Mouse (Mus musculus): Measurements from ENCODE around the gene Gm8773.

Gm8773 gene

GRCm38 (mm10) chr5:5573749-5574317, at the start of gene Gm8773:
Gene Gm8773, plus strand, starts transcription at chr5:5573799.
- in situ Hi-C loops (cut with MboI; ENCODE audit: low sequenced_read_pairs), result no loop called here

- in situ Hi-C loops (cut with MboI; ENCODE audit: low sequenced_read_pairs), result no loop called here
These were observed 39.8 kb upstream of the Gm8773 start for GRCm38 (mm10) chr5:5533656-5534420.

- in situ Hi-C loops (cut with MboI; ENCODE audit: low sequenced_read_pairs), result no loop called here
These were observed 37.5 kb upstream of the Gm8773 start for GRCm38 (mm10) chr5:5536131-5536530.

DNA sequence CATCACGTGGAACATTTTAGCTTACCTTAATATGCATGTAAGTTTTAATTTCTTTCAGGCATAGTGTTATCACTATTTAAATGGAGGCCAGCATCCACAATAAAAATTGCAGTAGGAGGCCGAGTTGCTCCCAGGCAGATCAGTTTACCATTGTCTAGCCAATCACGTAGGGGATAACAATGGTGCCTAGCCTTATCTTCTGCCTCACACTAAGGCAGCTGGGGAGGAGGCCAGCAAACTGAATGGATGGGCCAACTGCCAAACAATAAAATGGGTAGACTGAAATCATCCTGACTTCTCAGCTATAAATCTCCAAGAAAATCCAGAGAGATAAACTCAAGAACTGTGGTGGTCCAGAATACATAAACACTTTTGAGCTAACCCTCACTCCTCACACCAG, 33.8 kb upstream of the Gm8773 start:
- in situ Hi-C loops (cut with MboI; ENCODE audit: low sequenced_read_pairs), result no loop called here

DNA sequence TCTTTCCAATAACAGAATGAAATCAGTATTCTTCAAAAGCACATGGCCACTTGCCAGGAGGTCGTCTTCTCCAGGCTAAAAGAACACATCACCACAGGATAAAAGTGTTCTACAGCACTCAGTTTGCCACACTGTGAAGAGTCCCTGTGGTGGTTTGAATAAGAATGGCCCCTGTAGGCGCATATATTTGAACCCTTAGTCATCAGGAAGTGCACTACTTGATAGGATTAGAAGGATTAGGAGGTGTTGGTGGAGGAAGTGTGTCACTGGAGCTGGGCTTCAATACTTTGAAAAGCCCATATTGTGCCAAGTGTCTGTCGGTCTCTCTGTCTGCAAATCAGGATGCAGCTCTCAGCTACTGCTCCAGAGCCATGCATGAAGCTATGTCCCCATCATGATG, 33.2 kb upstream of the Gm8773 start:
- in situ Hi-C loops (cut with MboI; ENCODE audit: low sequenced_read_pairs), result no loop called here

- in situ Hi-C loops (cut with MboI; ENCODE audit: low sequenced_read_pairs), result no loop called here
These were observed 22.5 kb upstream of the Gm8773 start for GRCm38 (mm10) chr5:5551110-5551509.

DNA sequence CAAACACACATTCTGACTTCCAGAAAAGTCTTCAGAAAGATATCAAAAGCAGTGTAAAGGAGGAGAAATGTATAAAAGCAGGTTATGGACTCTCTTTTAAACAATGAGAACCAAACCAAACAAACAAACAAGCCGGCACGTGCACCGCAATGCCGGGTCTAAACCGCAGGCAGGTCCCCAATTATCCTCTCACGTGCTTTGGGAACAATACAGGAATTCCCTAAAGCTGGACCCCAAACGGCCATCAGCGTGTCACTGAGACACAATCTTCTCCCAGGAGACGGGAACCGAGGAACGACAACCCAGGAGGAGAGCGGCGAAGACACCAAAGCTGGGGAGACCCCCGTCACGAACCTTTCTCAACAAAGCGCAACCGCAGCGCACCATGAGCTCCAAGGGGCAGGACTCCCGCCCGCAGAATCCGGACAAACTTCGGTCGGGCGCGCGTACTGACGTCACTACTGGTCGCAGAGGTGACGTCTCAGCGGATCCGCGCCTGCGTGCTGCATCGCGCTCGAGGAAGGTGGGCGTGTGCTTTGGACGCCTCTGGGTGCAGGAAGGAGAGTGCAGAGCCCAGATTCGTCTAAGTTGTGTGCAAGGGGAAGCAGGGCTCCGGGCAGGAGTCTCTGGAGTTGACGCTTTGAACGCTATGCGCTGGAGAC, 14.4 kb upstream of the Gm8773 start, which contains the start of gene Gtpbp10:
Gene Gtpbp10 (minus strand): TSS at position 460 of the 662 bp plus-strand sequence.
- in situ Hi-C loops (cut with MboI; ENCODE audit: low sequenced_read_pairs), result no loop called here

- in situ Hi-C loops (cut with MboI; ENCODE audit: low sequenced_read_pairs), result no loop called here
These were observed 13.8 kb upstream of the Gm8773 start for GRCm38 (mm10) chr5:5559798-5560197.

GRCm38 (mm10) chr5:5561041-5561706, 12.4 kb upstream of the Gm8773 start:
- in situ Hi-C loops (cut with MboI; ENCODE audit: low sequenced_read_pairs), result no loop called here

GRCm38 (mm10) chr5:5562435-5562834, 11.2 kb upstream of the Gm8773 start:
- in situ Hi-C loops (cut with MboI; ENCODE audit: low sequenced_read_pairs), result no loop called here

DNA sequence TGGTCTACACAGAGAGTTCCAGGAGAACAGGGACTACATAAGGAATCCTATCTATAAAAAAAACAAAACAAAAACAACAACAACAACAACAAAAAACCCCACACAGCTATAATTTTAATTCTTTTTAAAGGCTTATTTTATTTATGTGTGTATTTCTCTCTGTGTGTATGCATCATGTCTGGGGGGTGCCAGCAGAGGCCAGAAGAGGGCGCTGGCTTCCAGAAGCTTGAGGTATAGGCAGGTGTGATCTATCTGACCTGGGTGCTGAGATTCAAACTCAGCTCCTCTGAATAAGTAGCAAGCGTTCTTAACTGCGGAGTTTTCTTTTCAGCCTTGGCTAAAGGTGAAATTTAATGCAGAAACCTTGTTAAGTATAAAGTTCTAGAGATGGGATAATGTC, 14.1 kb downstream of the Gm8773 start:
- in situ Hi-C loops (cut with MboI; ENCODE audit: low sequenced_read_pairs), result no loop called here

DNA sequence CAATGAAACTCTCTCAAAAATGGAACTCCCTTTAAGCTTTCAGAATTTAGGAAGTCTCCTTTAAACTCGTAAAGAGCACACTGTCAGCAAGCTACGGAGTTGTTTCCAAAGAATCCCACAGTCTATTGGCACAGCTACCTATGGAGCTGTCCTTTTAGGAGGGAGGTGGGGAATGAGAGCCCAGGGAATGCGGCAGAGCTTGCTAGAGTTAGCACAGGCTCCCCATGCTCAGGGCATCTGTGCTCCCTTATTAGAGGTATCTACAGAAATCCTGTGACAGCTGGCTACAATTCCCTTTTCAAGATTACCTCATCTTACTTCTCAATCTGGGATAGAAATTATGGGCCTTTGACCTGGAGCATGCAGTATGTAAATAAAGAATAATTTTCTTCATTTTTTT, 36.9 kb downstream of the Gm8773 start:
- in situ Hi-C loops (cut with MboI; ENCODE audit: low sequenced_read_pairs), result no loop called here

- in situ Hi-C loops (cut with MboI; ENCODE audit: low sequenced_read_pairs), result no loop called here
These were observed 44.7 kb downstream of the Gm8773 start for GRCm38 (mm10) chr5:5618329-5618728.

DNA sequence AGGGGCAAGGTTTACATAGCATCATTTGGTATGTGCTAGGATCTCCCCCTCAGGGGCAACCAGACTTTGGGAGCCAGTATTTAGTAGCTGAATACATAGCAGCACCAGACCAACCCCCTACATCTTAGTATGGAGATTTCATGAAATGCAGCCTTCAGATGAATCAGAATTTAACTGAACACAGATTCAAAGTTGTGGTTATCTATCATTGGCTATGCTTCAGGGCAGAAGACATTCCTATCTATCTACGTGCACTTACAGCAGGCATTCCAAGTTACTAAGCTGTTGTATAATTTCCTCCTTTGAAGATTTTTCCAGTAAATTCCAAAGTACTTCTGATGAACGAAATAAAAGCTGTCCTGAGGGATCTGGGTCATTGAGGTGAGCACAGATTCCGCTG, 51.9 kb downstream of the Gm8773 start:
- in situ Hi-C loops (cut with MboI; ENCODE audit: low sequenced_read_pairs), result no loop called here
